Mouse (Mus musculus): ENCODE measurements at regions not wholly inside any gene's neighbourhood (a gene's known extent, or its start where the extent isn't known, plus 50 kb on each side); places are given as distances from the start of the nearest gene placed in this dataset.

DNA sequence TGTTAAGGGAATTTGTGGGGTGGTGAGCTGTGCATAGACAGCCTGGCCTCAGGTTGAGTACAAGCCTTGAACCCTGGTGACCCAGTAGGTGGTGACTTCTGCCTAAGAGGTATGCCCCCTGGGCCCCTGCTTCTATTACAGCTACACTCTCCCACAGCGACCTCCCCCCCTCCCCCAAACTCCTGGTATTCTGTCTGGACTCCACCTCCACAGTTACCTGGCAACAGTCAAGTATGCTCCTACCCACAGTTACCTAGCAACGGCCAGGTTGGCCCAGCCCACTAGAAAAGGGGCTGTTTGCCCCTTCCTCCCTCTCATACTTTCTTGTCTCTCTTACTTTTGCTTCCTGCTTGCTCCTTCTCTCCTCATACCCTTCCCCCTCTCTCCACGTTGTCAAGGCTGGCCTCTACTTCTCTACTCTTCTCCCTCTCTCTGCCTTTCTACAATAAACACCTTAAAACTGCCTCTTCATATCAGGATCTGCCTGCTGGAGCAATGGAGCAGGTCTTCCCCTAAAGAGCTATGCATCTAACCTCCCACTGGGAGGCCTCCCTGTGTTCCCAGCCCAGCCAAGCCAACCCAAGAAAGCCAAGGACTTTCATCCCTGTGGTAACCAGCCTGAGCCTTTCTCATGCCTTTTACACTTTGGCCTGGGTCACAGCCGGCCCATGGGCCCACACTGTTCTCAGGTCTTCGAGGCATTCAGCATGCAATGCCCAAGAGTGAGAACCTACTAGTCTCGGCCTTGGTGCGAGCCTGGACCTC is 457.5 kb downstream of the Hdgfl1 start:
- H3K79me2 ChIP-seq (ENCODE audit: control insufficient read depth, insufficient read depth), result no peaks in the 10 kb centered on the region
- TF ChIP-seq FOSL1 (IDR thresholded peaks at IDR 0.05; ENCODE audit: insufficient read depth, low read length, poor library complexity, severe bottlenecking) (no peak), CEBPB (IDR thresholded peaks at IDR 0.05; ENCODE audit: low read depth) (no peak), MAX (IDR thresholded peaks at IDR 0.05) (no peak), MYOD1 (IDR thresholded peaks at IDR 0.05; ENCODE audit: control insufficient read depth, insufficient read length, low read depth) (no peak), CTCF (IDR thresholded peaks at IDR 0.05; ENCODE audit: control insufficient read depth, insufficient read depth, insufficient read length) (no peak), USF1 (IDR thresholded peaks at IDR 0.05; ENCODE audit: low read depth) (no peak), MYOG (IDR thresholded peaks at IDR 0.05; ENCODE audit: control insufficient read depth, extremely low read depth, insufficient read length) (no peak)
- no peaks in the 10 kb centered on the region for H3K36me3 ChIP-seq (ENCODE audit: control insufficient read depth, insufficient read depth)
- H3K79me3 ChIP-seq (ENCODE audit: low read depth), result no peaks in the 10 kb centered on the region
- no peak overlapping the region for H3K4me3 ChIP-seq (ENCODE audit: insufficient read depth, poor library complexity, severe bottlenecking)
- no peaks in the 10 kb centered on the region for H3K27me3 ChIP-seq (ENCODE audit: control insufficient read depth, insufficient read depth, insufficient read length)
- no peak overlapping the region for H3ac ChIP-seq (ENCODE audit: control insufficient read depth, insufficient read length, low read depth)

DNA sequence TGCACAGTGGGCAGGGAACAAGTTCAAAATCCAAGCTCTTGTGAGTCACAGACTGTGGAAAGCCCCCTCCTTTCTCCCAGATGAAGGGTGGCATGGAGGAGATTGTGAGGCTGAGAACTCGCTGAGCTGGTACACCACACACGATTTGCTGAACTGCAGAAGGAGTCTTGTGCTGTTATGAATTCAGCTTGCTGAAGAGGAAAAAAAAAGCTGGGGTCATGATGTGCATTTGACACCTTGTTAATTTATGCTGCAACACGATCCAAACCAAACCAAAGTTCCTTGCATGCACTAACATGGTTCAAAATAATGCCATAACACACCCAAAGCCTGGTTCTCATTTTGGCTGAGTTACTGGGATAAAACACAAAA is 485.9 kb downstream of the Hdgfl1 start:
- H3K27me3 ChIP-seq (ENCODE audit: control insufficient read depth, insufficient read depth, insufficient read length), result no peaks in the 10 kb centered on the region
- no peaks in the 10 kb centered on the region for H3K36me3 ChIP-seq (ENCODE audit: control insufficient read depth, insufficient read depth)
- H3K79me2 ChIP-seq (ENCODE audit: control insufficient read depth, insufficient read depth), result no peaks in the 10 kb centered on the region
- no peak overlapping the region for H3K4me3 ChIP-seq (ENCODE audit: insufficient read depth, poor library complexity, severe bottlenecking)
- H3K79me3 ChIP-seq (ENCODE audit: low read depth), result no peaks in the 10 kb centered on the region
- H3ac ChIP-seq (ENCODE audit: control insufficient read depth, insufficient read length, low read depth), result no peak overlapping the region
- TF ChIP-seq MYOG (IDR thresholded peaks at IDR 0.05; ENCODE audit: control insufficient read depth, extremely low read depth, insufficient read length), result no peak
- no peak for TF ChIP-seq MAX (IDR thresholded peaks at IDR 0.05)
- no peak for TF ChIP-seq MYOD1 (IDR thresholded peaks at IDR 0.05; ENCODE audit: control insufficient read depth, insufficient read length, low read depth)
- no peak for TF ChIP-seq CEBPB (IDR thresholded peaks at IDR 0.05; ENCODE audit: low read depth)
- TF ChIP-seq FOSL1 (IDR thresholded peaks at IDR 0.05; ENCODE audit: insufficient read depth, low read length, poor library complexity, severe bottlenecking), result no peak
- no peak for TF ChIP-seq USF1 (IDR thresholded peaks at IDR 0.05; ENCODE audit: low read depth)
- TF ChIP-seq CTCF (IDR thresholded peaks at IDR 0.05; ENCODE audit: control insufficient read depth, insufficient read depth, insufficient read length), result no peak

DNA sequence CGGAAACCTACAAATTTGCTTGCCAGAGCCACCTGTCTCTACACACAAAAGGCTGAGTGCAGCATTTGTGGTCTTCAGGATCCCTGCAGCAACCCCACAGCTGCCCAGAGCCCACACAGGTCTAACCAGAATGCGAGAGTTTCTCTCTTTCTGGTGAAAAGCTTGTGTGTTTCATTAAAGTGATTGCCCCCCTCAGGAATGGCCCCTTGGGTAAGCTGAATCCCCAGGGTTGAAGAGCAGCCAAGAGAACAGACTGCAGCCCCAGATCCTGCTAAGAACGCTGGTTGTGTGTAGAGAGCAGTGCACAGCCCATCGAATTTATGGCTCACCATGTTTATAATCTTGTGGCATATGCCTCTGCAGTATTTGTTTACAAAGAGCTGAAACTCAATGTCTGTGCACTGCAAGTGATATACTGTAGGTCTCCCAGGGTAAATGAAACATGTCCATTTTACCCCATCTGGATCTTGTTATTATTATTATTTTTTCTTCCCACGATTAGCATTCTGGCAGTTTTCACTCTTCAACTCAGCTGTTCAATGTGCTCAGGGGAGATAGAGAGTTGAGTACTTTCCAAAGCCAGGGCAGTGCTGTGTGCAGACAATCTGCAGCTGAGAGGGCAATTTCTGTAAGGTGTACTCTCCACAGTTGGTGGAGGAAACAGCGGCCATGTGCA is 486.4 kb downstream of the Hdgfl1 start:
- no peak overlapping the region for H3K4me3 ChIP-seq (ENCODE audit: insufficient read depth, poor library complexity, severe bottlenecking)
- H3K36me3 ChIP-seq (ENCODE audit: control insufficient read depth, insufficient read depth), result no peaks in the 10 kb centered on the region
- TF ChIP-seq MAX (IDR thresholded peaks at IDR 0.05) (no peak), FOSL1 (IDR thresholded peaks at IDR 0.05; ENCODE audit: insufficient read depth, low read length, poor library complexity, severe bottlenecking) (no peak), MYOG (IDR thresholded peaks at IDR 0.05; ENCODE audit: control insufficient read depth, extremely low read depth, insufficient read length) (no peak), CEBPB (IDR thresholded peaks at IDR 0.05; ENCODE audit: low read depth) (no peak)
- no peaks in the 10 kb centered on the region for H3K27me3 ChIP-seq (ENCODE audit: control insufficient read depth, insufficient read depth, insufficient read length)
- no peak overlapping the region for H3ac ChIP-seq (ENCODE audit: control insufficient read depth, insufficient read length, low read depth)
- H3K79me2 ChIP-seq (ENCODE audit: control insufficient read depth, insufficient read depth), result no peaks in the 10 kb centered on the region
- H3K79me3 ChIP-seq (ENCODE audit: low read depth), result no peaks in the 10 kb centered on the region

DNA sequence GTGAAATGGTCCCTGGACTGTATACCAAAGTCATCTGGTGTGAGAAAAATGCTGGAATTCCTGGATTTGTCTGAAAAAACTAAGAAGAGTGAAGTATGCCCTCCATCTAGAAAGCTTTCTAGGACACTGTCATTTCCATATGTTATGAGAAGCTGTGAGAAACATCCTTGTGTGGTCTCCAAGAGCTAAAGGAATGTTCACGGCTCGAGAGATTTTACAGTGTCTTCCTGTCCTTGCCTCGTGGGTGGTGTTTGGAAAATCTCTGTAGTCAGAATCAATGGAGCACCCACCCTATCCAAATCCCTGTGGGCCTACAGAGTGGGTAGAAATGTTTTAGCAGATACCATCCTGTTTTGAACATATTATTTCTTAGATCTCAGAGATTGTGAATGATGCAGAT is 487.7 kb downstream of the Hdgfl1 start:
- H3K79me3 ChIP-seq (ENCODE audit: low read depth), result no peaks in the 10 kb centered on the region
- TF ChIP-seq MYOG (IDR thresholded peaks at IDR 0.05; ENCODE audit: control insufficient read depth, extremely low read depth, insufficient read length) (no peak), USF1 (IDR thresholded peaks at IDR 0.05; ENCODE audit: low read depth) (no peak), FOSL1 (IDR thresholded peaks at IDR 0.05; ENCODE audit: insufficient read depth, low read length, poor library complexity, severe bottlenecking) (no peak), MYOD1 (IDR thresholded peaks at IDR 0.05; ENCODE audit: control insufficient read depth, insufficient read length, low read depth) (no peak), CEBPB (IDR thresholded peaks at IDR 0.05; ENCODE audit: low read depth) (no peak), CTCF (IDR thresholded peaks at IDR 0.05; ENCODE audit: control insufficient read depth, insufficient read depth, insufficient read length) (no peak), MAX (IDR thresholded peaks at IDR 0.05) (no peak)
- H3K36me3 ChIP-seq (ENCODE audit: control insufficient read depth, insufficient read depth), result no peaks in the 10 kb centered on the region
- no peaks in the 10 kb centered on the region for H3K79me2 ChIP-seq (ENCODE audit: control insufficient read depth, insufficient read depth)
- H3K4me3 ChIP-seq (ENCODE audit: insufficient read depth, poor library complexity, severe bottlenecking), result no peak overlapping the region
- no peak overlapping the region for H3ac ChIP-seq (ENCODE audit: control insufficient read depth, insufficient read length, low read depth)
- H3K27me3 ChIP-seq (ENCODE audit: control insufficient read depth, insufficient read depth, insufficient read length), result no peaks in the 10 kb centered on the region

DNA sequence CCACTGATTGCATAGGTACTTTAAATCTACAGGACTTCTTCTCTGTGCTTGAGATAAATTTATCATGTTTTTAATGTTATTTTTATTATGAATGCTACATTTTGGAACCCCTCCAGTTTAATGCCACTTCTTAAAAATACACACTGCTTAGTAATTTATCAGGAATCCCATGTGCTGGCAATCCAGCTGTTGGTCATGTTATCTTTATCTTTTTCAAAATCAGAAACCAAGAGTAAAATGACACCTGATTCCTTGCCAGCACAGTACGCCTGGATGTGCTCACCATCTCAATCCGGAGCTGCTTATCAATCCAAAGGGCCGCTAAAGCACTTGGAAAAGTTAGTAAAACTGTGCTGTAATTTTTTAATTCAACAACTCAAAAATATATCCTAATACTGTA is 497.1 kb downstream of the Hdgfl1 start:
- Histone ChIP-seq H3ac (ENCODE audit: control insufficient read depth, insufficient read length, low read depth) (no peak overlapping the region), H3K79me2 (ENCODE audit: control insufficient read depth, insufficient read depth) (no peaks in the 10 kb centered on the region), H3K4me3 (ENCODE audit: insufficient read depth, poor library complexity, severe bottlenecking) (no peak overlapping the region), H3K27me3 (ENCODE audit: control insufficient read depth, insufficient read depth, insufficient read length) (no peaks in the 10 kb centered on the region), H3K36me3 (ENCODE audit: control insufficient read depth, insufficient read depth) (no peaks in the 10 kb centered on the region), H3K79me3 (ENCODE audit: low read depth) (no peaks in the 10 kb centered on the region)
- TF ChIP-seq CTCF (IDR thresholded peaks at IDR 0.05; ENCODE audit: control insufficient read depth, insufficient read depth, insufficient read length), result no peak
- peak; percentile 54 for TF ChIP-seq MYOD1 (IDR thresholded peaks at IDR 0.05; ENCODE audit: control insufficient read depth, insufficient read length, low read depth)
- TF ChIP-seq USF1 (IDR thresholded peaks at IDR 0.05; ENCODE audit: low read depth), result no peak
- TF ChIP-seq MYOG (IDR thresholded peaks at IDR 0.05; ENCODE audit: control insufficient read depth, extremely low read depth, insufficient read length), result no peak
